Mouse (Mus musculus) cortical plate, adult 2 months (tissue): ENCODE results near the gene Tnr. TPM values are rescaled to one million over a fixed set of nuclear protein-coding genes. Genes with fewer than 3 reads are reported as not detected.

Experiments used
- H3K27ac ChIP-seq: fragments of 200-500 bp; 2 replicates; pipeline ENCODE4 v1.5.1; 2012; ENCODE audit warnings: low read length, control low read depth, inconsistent platforms; ENCODE audit not compliant: insufficient read depth
- H3K4me1 ChIP-seq: fragments of 200-500 bp; 2 replicates; pipeline ENCODE4 v1.6.1; 2011; ENCODE audit warnings: low read length; ENCODE audit not compliant: control insufficient read depth, insufficient read depth
- H3K4me3 ChIP-seq: fragments of 200-500 bp; 2 replicates; pipeline ENCODE4 v1.5.1; 2011; ENCODE audit warnings: mild to moderate bottlenecking, low read length, control low read depth; ENCODE audit not compliant: insufficient read depth
- CTCF ChIP-seq: fragments of 200-500 bp; IDR thresholded peaks from 2 replicates; pipeline ENCODE4 v1.5.1; 2011; ENCODE audit warnings: mild to moderate bottlenecking, control low read depth, low read length; ENCODE audit not compliant: insufficient read depth; ENCODE audit errors: extremely low read depth
- POLR2A ChIP-seq: fragments of 200-500 bp; IDR thresholded peaks from 2 replicates; pipeline ENCODE4 v1.6.1; 2011; ENCODE audit warnings: mild to moderate bottlenecking, low read length, control low read depth; ENCODE audit not compliant: insufficient read depth; ENCODE audit errors: extremely low read depth
- polyA plus RNA-seq: library from polyadenylated mRNA; depleted of rRNA; stranded (reverse); fragments of >200 nt; gene quantifications from 2 replicates; pipeline ENCODE4 v1.2.3, GENCODE M21; 2012

Tnr gene
- polyA plus RNA-seq, 1 experiment, result 32.1 TPM

GRCm38 (mm10) chr1:159968395-159968794 lies 444.8 kb downstream of the Tnr start:
- no peak for TF ChIP-seq CTCF
- TF ChIP-seq POLR2A, result no peak

DNA sequence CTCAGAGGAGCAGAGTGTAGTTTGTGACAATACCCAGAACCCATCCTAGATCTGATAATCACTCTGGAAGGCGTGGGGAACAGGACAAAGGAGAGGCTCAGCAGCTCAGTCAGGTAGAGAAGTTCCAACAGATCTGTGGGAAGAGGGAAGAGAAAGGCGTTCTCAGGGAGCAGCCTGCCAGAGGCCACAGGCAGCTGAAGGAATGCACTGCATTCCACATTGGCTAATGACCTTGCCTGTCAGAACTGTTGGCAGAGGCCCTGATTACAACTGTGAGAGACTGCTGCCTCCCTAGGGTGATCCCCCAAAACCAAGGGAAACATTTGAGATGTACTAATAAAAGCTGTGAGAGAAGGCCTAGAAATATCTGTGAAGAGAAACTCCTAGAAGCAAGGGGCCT lies 454.2 kb downstream of the Tnr start:
- H3K4me3 ChIP-seq, result no peak overlapping the region
- TF ChIP-seq POLR2A (no peak), CTCF (no peak)
- H3K4me1 ChIP-seq, result no peaks in the 10 kb centered on the region
- no peak overlapping the region for H3K27ac ChIP-seq

More at GRCm38 (mm10) chr1:159968395-159968794, 444.8 kb downstream of the Tnr start:
- Histone ChIP-seq H3K4me3 (no peak overlapping the region), H3K27ac (no peak overlapping the region), H3K4me1 (no peaks in the 10 kb centered on the region)

- Histone ChIP-seq H3K27ac (no peak overlapping the region), H3K4me3 (no peak overlapping the region), H3K4me1 (no peaks in the 10 kb centered on the region)
- TF ChIP-seq CTCF (no peak), POLR2A (no peak)
These were observed 455.5 kb downstream of the Tnr start for GRCm38 (mm10) chr1:159979096-159979495.

DNA sequence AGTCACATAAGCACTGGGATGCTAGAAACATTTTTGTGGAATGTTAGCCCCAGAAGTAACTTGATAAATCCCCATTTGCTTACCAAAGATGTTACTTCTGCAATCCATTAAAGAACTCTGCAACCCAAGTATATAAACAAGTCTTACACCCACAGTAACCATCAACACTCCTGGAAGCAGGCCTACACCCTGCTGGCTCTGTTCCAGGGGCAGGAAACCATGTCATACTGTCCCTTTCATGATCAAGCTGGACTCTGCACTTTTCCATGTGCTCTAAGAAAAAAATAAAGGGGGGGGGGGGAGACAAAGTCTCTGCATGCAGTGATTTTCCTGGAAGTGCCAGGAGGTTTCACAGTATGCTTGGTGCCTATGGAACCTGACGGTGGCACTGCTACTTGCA lies 456.8 kb downstream of the Tnr start:
- Histone ChIP-seq H3K4me3 (no peak overlapping the region), H3K27ac (no peak overlapping the region), H3K4me1 (no peaks in the 10 kb centered on the region)
- TF ChIP-seq CTCF (no peak), POLR2A (no peak)
